Mouse (Mus musculus): Measurements from ENCODE around the gene Daglb.
A peak's percentile ranks its signal among the peaks of the same experiment; 100 is the strongest.

Gene Daglb

GRCm38 (mm10) chr5:143464100-143464756, at the start of gene Daglb:
TSS of gene Daglb (plus strand) at chr5:143464584.
- peak; percentile 88 for DNase-seq (ENCODE audit: low read depth, low spot score)

GRCm38 (mm10) chr5:143421484-143421883, 42.9 kb upstream of the Daglb start:
- DNase-seq (ENCODE audit: low read depth, low spot score) = no peak

GRCm38 (mm10) chr5:143422990-143423389, 41.4 kb upstream of the Daglb start:
- DNase-seq (ENCODE audit: low read depth, low spot score) = no peak

GRCm38 (mm10) chr5:143423899-143424519, 40.4 kb upstream of the Daglb start:
- no peak for DNase-seq (ENCODE audit: low read depth, low spot score)

- DNase-seq (ENCODE audit: low read depth, low spot score) = peak; percentile 13
Observed at GRCm38 (mm10) chr5:143434421-143434820, 30.0 kb upstream of the Daglb start.

GRCm38 (mm10) chr5:143441298-143441697, 23.1 kb upstream of the Daglb start:
- no peak for DNase-seq (ENCODE audit: low read depth, low spot score)

- no peak for DNase-seq (ENCODE audit: low read depth, low spot score)
Observed at GRCm38 (mm10) chr5:143441753-143442152, 22.6 kb upstream of the Daglb start.

- DNase-seq (ENCODE audit: low read depth, low spot score) = no peak
Observed at GRCm38 (mm10) chr5:143463671-143464070, 713 bp upstream of the Daglb start.

GRCm38 (mm10) chr5:143464757-143465118, 354 bp downstream of the Daglb start:
- no peak for DNase-seq (ENCODE audit: low read depth, low spot score)

- DNase-seq (ENCODE audit: low read depth, low spot score) = no peak
Observed at GRCm38 (mm10) chr5:143465156-143466085, 1.0 kb downstream of the Daglb start.

GRCm38 (mm10) chr5:143466891-143467669, 2.7 kb downstream of the Daglb start:
- DNase-seq (ENCODE audit: low read depth, low spot score) = no peak

GRCm38 (mm10) chr5:143467931-143468330, 3.5 kb downstream of the Daglb start:
- no peak for DNase-seq (ENCODE audit: low read depth, low spot score)

- no peak for DNase-seq (ENCODE audit: low read depth, low spot score)
Observed at GRCm38 (mm10) chr5:143469628-143470027, 5.2 kb downstream of the Daglb start.

GRCm38 (mm10) chr5:143470421-143471164, 6.2 kb downstream of the Daglb start:
- no peak for DNase-seq (ENCODE audit: low read depth, low spot score)

- DNase-seq (ENCODE audit: low read depth, low spot score) = no peak
Observed at GRCm38 (mm10) chr5:143471165-143471546, 6.8 kb downstream of the Daglb start.

- DNase-seq (ENCODE audit: low read depth, low spot score) = no peak
Observed at GRCm38 (mm10) chr5:143471953-143472618, 7.7 kb downstream of the Daglb start.

GRCm38 (mm10) chr5:143475153-143475844, 10.9 kb downstream of the Daglb start:
- no peak for DNase-seq (ENCODE audit: low read depth, low spot score)

- no peak for DNase-seq (ENCODE audit: low read depth, low spot score)
Observed at GRCm38 (mm10) chr5:143476013-143476412, 11.6 kb downstream of the Daglb start.

GRCm38 (mm10) chr5:143477901-143478300, 13.5 kb downstream of the Daglb start:
- no peak for DNase-seq (ENCODE audit: low read depth, low spot score)

GRCm38 (mm10) chr5:143484955-143485354, 20.6 kb downstream of the Daglb start:
- no peak for DNase-seq (ENCODE audit: low read depth, low spot score)
